Mouse (Mus musculus): ENCODE data around the gene Shisa9. TPM values are rescaled to one million over a fixed set of nuclear protein-coding genes. Genes with fewer than 3 reads are reported as not detected.

The Shisa9 gene
- polyA plus RNA-seq (2014; fragmentation: Illumina TruSeq; extraction: RNeasy Lipid Tissue Mini Kit (QIAGEN cat#74804); ENCODE audit: low read depth, low replicate concordance): 2.0 TPM

GRCm38 (mm10) chr16:11983616-11984270, at the start of gene Shisa9:
Gene Shisa9, plus strand, starts transcription at chr16:11984113.

Other genes starting within 250 kb of the Shisa9 start
- 30.2 TPM for gene Cpped1, start 74.7 kb upstream of the Shisa9 start, polyA plus RNA-seq (2014; fragmentation: Illumina TruSeq; extraction: RNeasy Lipid Tissue Mini Kit (QIAGEN cat#74804); ENCODE audit: low read depth, low replicate concordance)